Mouse (Mus musculus): ENCODE data around the gene Minos1. TPM values are rescaled to one million over a fixed set of nuclear protein-coding genes. Genes with fewer than 3 reads are reported as not detected.

Minos1 gene
- polyA plus RNA-seq, 1 experiment from 2014 or later: 290 TPM

- no peak overlapping the region for H3K4me3 ChIP-seq (replicated peaks)
- no peaks in the 10 kb centered on the region for H3K27me3 ChIP-seq
- no peaks in the 10 kb centered on the region for H3K9me3 ChIP-seq (replicated peaks)
- no peaks in the 10 kb centered on the region for H3K36me3 ChIP-seq (replicated peaks)
- H3K27ac ChIP-seq (replicated peaks): no peak overlapping the region
- H3K9ac ChIP-seq: no peak overlapping the region
- no peaks in the 10 kb centered on the region for H3K4me1 ChIP-seq (replicated peaks)
- ATAC-seq (ENCODE audit: insufficient read depth): no peak
- H3K4me2 ChIP-seq: no peak overlapping the region; the same call in 1 of the 2 replicates
- 63% methylated on average over 9 of the region's 9 CpGs for WGBS (ENCODE audit: insufficient replicate concordance)
These were observed 12.1 kb upstream of the Minos1 start for GRCm38 (mm10) chr4:139142985-139143384.

- Histone ChIP-seq H3K9me3 (replicated peaks) (no peaks in the 10 kb centered on the region), H3K9ac (no peak overlapping the region), H3K36me3 (replicated peaks) (no peaks in the 10 kb centered on the region), H3K4me3 (replicated peaks) (no peak overlapping the region), H3K4me1 (replicated peaks) (no peaks in the 10 kb centered on the region), H3K27ac (replicated peaks) (no peak overlapping the region), H3K27me3 (no peaks in the 10 kb centered on the region), H3K4me2 (no peak overlapping the region)
- ATAC-seq (ENCODE audit: insufficient read depth): no peak
- 59% methylated on average over 6 of the region's 6 CpGs for WGBS (ENCODE audit: insufficient replicate concordance)
These were observed 10.9 kb upstream of the Minos1 start for GRCm38 (mm10) chr4:139141785-139142184.

GRCm38 (mm10) chr4:139140267-139140666 is 9.4 kb upstream of the Minos1 start:
- no peaks in the 10 kb centered on the region for H3K27me3 ChIP-seq
- H3K27ac ChIP-seq (replicated peaks): no peak overlapping the region
- no peaks in the 10 kb centered on the region for H3K36me3 ChIP-seq (replicated peaks)
- H3K4me1 ChIP-seq (replicated peaks): no peaks in the 10 kb centered on the region
- H3K9me3 ChIP-seq (replicated peaks): no peaks in the 10 kb centered on the region
- H3K4me3 ChIP-seq (replicated peaks): no peak overlapping the region
- WGBS (ENCODE audit: insufficient replicate concordance): 37% methylated on average over 2 of the region's 2 CpGs
- H3K9ac ChIP-seq: no peak overlapping the region
- H3K4me2 ChIP-seq: no peak overlapping the region
- no peak for ATAC-seq (ENCODE audit: insufficient read depth)

- Histone ChIP-seq H3K4me3 (replicated peaks) (no peak overlapping the region), H3K27ac (replicated peaks) (no peak overlapping the region), H3K27me3 (no peaks in the 10 kb centered on the region), H3K4me2 (no peak overlapping the region), H3K9me3 (replicated peaks) (no peaks in the 10 kb centered on the region), H3K9ac (no peak overlapping the region), H3K36me3 (replicated peaks) (no peaks in the 10 kb centered on the region), H3K4me1 (replicated peaks) (peaks cover 13% of the 10 kb centered on the region)
- no peak for ATAC-seq (ENCODE audit: insufficient read depth)
- 58% methylated on average over 2 of the region's 2 CpGs for WGBS (ENCODE audit: insufficient replicate concordance)
These were observed 5.1 kb upstream of the Minos1 start for GRCm38 (mm10) chr4:139136011-139136410.

GRCm38 (mm10) chr4:139133109-139133508 is 2.2 kb upstream of the Minos1 start:
- no peak overlapping the region for H3K27ac ChIP-seq (replicated peaks)
- no peak overlapping the region for H3K9ac ChIP-seq
- no peak for ATAC-seq (ENCODE audit: insufficient read depth)
- H3K27me3 ChIP-seq: no peaks in the 10 kb centered on the region
- H3K4me3 ChIP-seq (replicated peaks): no peak overlapping the region
- H3K9me3 ChIP-seq (replicated peaks): no peaks in the 10 kb centered on the region
- no peaks in the 10 kb centered on the region for H3K36me3 ChIP-seq (replicated peaks)
- H3K4me2 ChIP-seq: no peak overlapping the region
- 66% methylated on average over 5 of the region's 5 CpGs for WGBS (ENCODE audit: insufficient replicate concordance)
- H3K4me1 ChIP-seq (replicated peaks): peaks cover 33% of the 10 kb centered on the region

GRCm38 (mm10) chr4:139131858-139132672 is 1.2 kb upstream of the Minos1 start:
- H3K9me3 ChIP-seq (replicated peaks): no peaks in the 10 kb centered on the region
- H3K36me3 ChIP-seq (replicated peaks): peaks cover under 1% of the 10 kb centered on the region; the same call in 1 of the 2 replicates
- ATAC-seq (ENCODE audit: insufficient read depth): no peak
- peak overlapping the region; percentile 45; the same call in 1 of the 2 replicates for H3K27ac ChIP-seq (replicated peaks)
- 47% methylated on average over 14 of the region's 14 CpGs for WGBS (ENCODE audit: insufficient replicate concordance)
- 0 out of 2 replicates have a peak overlapping the region, but pooled peaks have one; percentile 9 for H3K4me3 ChIP-seq (replicated peaks)
- H3K27me3 ChIP-seq: no peaks in the 10 kb centered on the region
- H3K4me2 ChIP-seq: peak overlapping the region; percentile 87
- no peak overlapping the region for H3K9ac ChIP-seq
- H3K4me1 ChIP-seq (replicated peaks): peaks cover 34% of the 10 kb centered on the region

GRCm38 (mm10) chr4:139129806-139130700 is 860 bp downstream of the Minos1 start:
- H3K9ac ChIP-seq: peak overlapping the region; percentile 88
- H3K36me3 ChIP-seq (replicated peaks): peaks cover 8% of the 10 kb centered on the region; the same call in 1 of the 2 replicates
- 3% methylated on average over 57 of the region's 57 CpGs for WGBS (ENCODE audit: insufficient replicate concordance)
- peak overlapping the region; percentile 82 for H3K4me3 ChIP-seq (replicated peaks)
- no peaks in the 10 kb centered on the region for H3K9me3 ChIP-seq (replicated peaks)
- peak overlapping the region; percentile 85 for H3K27ac ChIP-seq (replicated peaks)
- no peaks in the 10 kb centered on the region for H3K27me3 ChIP-seq
- peak overlapping the region; percentile 87 for H3K4me2 ChIP-seq
- peaks cover 49% of the 10 kb centered on the region for H3K4me1 ChIP-seq (replicated peaks)
- peak; percentile 47 for ATAC-seq (ENCODE audit: insufficient read depth)

GRCm38 (mm10) chr4:139126475-139126874 is 4.4 kb downstream of the Minos1 start:
- Histone ChIP-seq H3K4me2 (no peak overlapping the region), H3K36me3 (replicated peaks) (peaks cover 8% of the 10 kb centered on the region; the same call in 1 of the 2 replicates), H3K4me1 (replicated peaks) (peaks cover 70% of the 10 kb centered on the region), H3K4me3 (replicated peaks) (no peak overlapping the region), H3K9ac (no peak overlapping the region), H3K27ac (replicated peaks) (no peak overlapping the region), H3K27me3 (no peaks in the 10 kb centered on the region), H3K9me3 (replicated peaks) (no peaks in the 10 kb centered on the region)
- 84% methylated on average over 3 of the region's 3 CpGs for WGBS (ENCODE audit: insufficient replicate concordance)
- ATAC-seq (ENCODE audit: insufficient read depth): no peak

- ATAC-seq (ENCODE audit: insufficient read depth): no peak
- H3K4me3 ChIP-seq (replicated peaks): no peak overlapping the region
These were observed 6.0 kb downstream of the Minos1 start for GRCm38 (mm10) chr4:139124940-139125339.

GRCm38 (mm10) chr4:139122557-139122956 is 8.4 kb downstream of the Minos1 start:
- ATAC-seq (ENCODE audit: insufficient read depth): peak; percentile 65
- H3K4me3 ChIP-seq (replicated peaks): no peak overlapping the region
- H3K4me2 ChIP-seq: peak overlapping the region; percentile 38
- peaks cover 85% of the 10 kb centered on the region for H3K4me1 ChIP-seq (replicated peaks)
- H3K9ac ChIP-seq: 0 out of 2 replicates have a peak overlapping the region, but pooled peaks have one; percentile 11
- 29% methylated on average over 4 of the region's 4 CpGs for WGBS (ENCODE audit: insufficient replicate concordance)
- no peaks in the 10 kb centered on the region for H3K27me3 ChIP-seq
- H3K27ac ChIP-seq (replicated peaks): peak overlapping the region; percentile 51; the same call in 1 of the 2 replicates
- H3K36me3 ChIP-seq (replicated peaks): peaks cover 8% of the 10 kb centered on the region; the same call in 1 of the 2 replicates
- H3K9me3 ChIP-seq (replicated peaks): no peaks in the 10 kb centered on the region

More at GRCm38 (mm10) chr4:139124940-139125339, 6.0 kb downstream of the Minos1 start:
- peaks cover 8% of the 10 kb centered on the region; the same call in 1 of the 2 replicates for H3K36me3 ChIP-seq (replicated peaks)
- no peaks in the 10 kb centered on the region for H3K9me3 ChIP-seq (replicated peaks)
- H3K4me1 ChIP-seq (replicated peaks): peaks cover 81% of the 10 kb centered on the region
- no peak overlapping the region for H3K9ac ChIP-seq
- no peaks in the 10 kb centered on the region for H3K27me3 ChIP-seq
- no peak overlapping the region for H3K4me2 ChIP-seq
- WGBS (ENCODE audit: insufficient replicate concordance): 58% methylated on average over 6 of the region's 6 CpGs
- no peak overlapping the region for H3K27ac ChIP-seq (replicated peaks)

- H3K27me3 ChIP-seq: no peaks in the 10 kb centered on the region
- peaks cover 94% of the 10 kb centered on the region for H3K4me1 ChIP-seq (replicated peaks)
- no peak overlapping the region for H3K4me2 ChIP-seq
- no peak overlapping the region for H3K9ac ChIP-seq
- no peak overlapping the region for H3K27ac ChIP-seq (replicated peaks)
- no peak overlapping the region for H3K4me3 ChIP-seq (replicated peaks)
- ATAC-seq (ENCODE audit: insufficient read depth): no peak
- H3K36me3 ChIP-seq (replicated peaks): no peaks in the 10 kb centered on the region
- WGBS (ENCODE audit: insufficient replicate concordance): 37% methylated on average over 7 of the region's 7 CpGs
- H3K9me3 ChIP-seq (replicated peaks): no peaks in the 10 kb centered on the region
These were observed 9.9 kb downstream of the Minos1 start for GRCm38 (mm10) chr4:139120998-139121397.
